Mouse (Mus musculus) kidney, postnatal 0 days (tissue): ENCODE measurements at regions not wholly inside any gene's neighbourhood (a gene's known extent, or its start where the extent isn't known, plus 50 kb on each side); places are given as distances from the start of the nearest gene placed in this dataset.

Experiments used
- ATAC-seq: fragments of 200-750 bp; cut with Nextera tagmentation; replicated peaks from 2 replicates; pipeline ENCODE4 v1.8.0; 2017; ENCODE audit warnings: low read depth, moderate number of reproducible peaks, moderate TSS enrichment, moderate library complexity; ENCODE audit not compliant: low FRiP score
- DNase-seq: peaks from one replicate; pipeline ENCODE4 v3.0.0-alpha.2; 2016; ENCODE audit warnings: low spot score
- H3K27ac ChIP-seq: fragments of 300-500 bp; sonication (generic); 2 replicates; pipeline ENCODE4 v1.5.1; 2014; ENCODE audit warnings: mild to moderate bottlenecking
- H3K27me3 ChIP-seq: fragments of 300-500 bp; sonication (generic); 2 replicates; pipeline ENCODE4 v1.6.1; 2014; ENCODE audit warnings: low read length, mixed read lengths; ENCODE audit not compliant: insufficient read depth
- H3K36me3 ChIP-seq: fragments of 300-500 bp; sonication (generic); 2 replicates; pipeline ENCODE4 v1.6.1; 2014; ENCODE audit warnings: low read length, mixed read lengths; ENCODE audit not compliant: insufficient read depth
- H3K4me1 ChIP-seq: fragments of 300-500 bp; sonication (generic); replicated peaks from 2 replicates; pipeline ENCODE4 v1.6.1; 2014; ENCODE audit warnings: antibody characterized with exemption, low read length, mixed read lengths; ENCODE audit not compliant: insufficient read depth
- H3K4me2 ChIP-seq: fragments of 300-500 bp; sonication (generic); 2 replicates; pipeline ENCODE4 v1.6.1; 2014; ENCODE audit warnings: mild to moderate bottlenecking, low read length, moderate library complexity, mixed read lengths
- H3K4me3 ChIP-seq: fragments of 300-500 bp; sonication (generic); replicated peaks from 2 replicates; pipeline ENCODE4 v1.5.1; 2014; ENCODE audit warnings: low read depth, low read length
- H3K9ac ChIP-seq: fragments of 300-500 bp; sonication (generic); 2 replicates; pipeline ENCODE4 v1.6.1; 2014; ENCODE audit warnings: low read depth, low read length
- H3K9me3 ChIP-seq: fragments of 300-500 bp; sonication (generic); replicated peaks from 2 replicates; pipeline ENCODE4 v1.6.1; 2016; ENCODE audit warnings: low read length, inconsistent platforms, mixed read lengths
- CTCF ChIP-seq: IDR thresholded peaks from 2 replicates; pipeline ENCODE4 v1.5.1; 2016; ENCODE audit warnings: antibody characterized with exemption, low read depth, mild to moderate bottlenecking, moderate library complexity
- WGBS: fragments of 180-500 bp; shearing (Covaris S2); extraction: QIAGEN DNeasy Blood & Tissue Kit; methylation state at CpG from one replicate; pipeline ENCODE4 v1.1.7; 2014; 5-methylcytosine and 5-hydroxymethylcytosine counted together

GRCm38 (mm10) chr11:14520591-14520990, 78.5 kb upstream of the Pom121l12 start:
- Histone ChIP-seq H3K4me1 (no peaks in the 10 kb centered on the region), H3K4me3 (no peak overlapping the region), H3K27ac (no peak overlapping the region), H3K36me3 (no peaks in the 10 kb centered on the region), H3K27me3 (no peaks in the 10 kb centered on the region), H3K4me2 (no peak overlapping the region), H3K9me3 (no peaks in the 10 kb centered on the region), H3K9ac (no peak overlapping the region)
- TF ChIP-seq CTCF = no peak
- WGBS = 21% methylated on average over 1 of the region's 1 CpGs
- DNase-seq = no peak
- ATAC-seq = no peak

GRCm38 (mm10) chr11:14521697-14522366, 77.2 kb upstream of the Pom121l12 start:
- Histone ChIP-seq H3K4me3 (no peak overlapping the region), H3K4me2 (no peak overlapping the region), H3K9me3 (no peaks in the 10 kb centered on the region), H3K4me1 (no peaks in the 10 kb centered on the region), H3K36me3 (no peaks in the 10 kb centered on the region), H3K9ac (no peak overlapping the region), H3K27me3 (no peaks in the 10 kb centered on the region), H3K27ac (no peak overlapping the region)
- TF ChIP-seq CTCF = no peak
- WGBS = 41% methylated on average over 5 of the region's 5 CpGs
- DNase-seq (peak; percentile 57), ATAC-seq (no peak)
